Mouse (Mus musculus): ENCODE results near the gene Zfp592. TPM values are rescaled to one million over a fixed set of nuclear protein-coding genes. Genes with fewer than 3 reads are reported as not detected.

Gene Zfp592
- polyA plus RNA-seq, 1 experiment from 2014 or later: 13.4 TPM

DNA sequence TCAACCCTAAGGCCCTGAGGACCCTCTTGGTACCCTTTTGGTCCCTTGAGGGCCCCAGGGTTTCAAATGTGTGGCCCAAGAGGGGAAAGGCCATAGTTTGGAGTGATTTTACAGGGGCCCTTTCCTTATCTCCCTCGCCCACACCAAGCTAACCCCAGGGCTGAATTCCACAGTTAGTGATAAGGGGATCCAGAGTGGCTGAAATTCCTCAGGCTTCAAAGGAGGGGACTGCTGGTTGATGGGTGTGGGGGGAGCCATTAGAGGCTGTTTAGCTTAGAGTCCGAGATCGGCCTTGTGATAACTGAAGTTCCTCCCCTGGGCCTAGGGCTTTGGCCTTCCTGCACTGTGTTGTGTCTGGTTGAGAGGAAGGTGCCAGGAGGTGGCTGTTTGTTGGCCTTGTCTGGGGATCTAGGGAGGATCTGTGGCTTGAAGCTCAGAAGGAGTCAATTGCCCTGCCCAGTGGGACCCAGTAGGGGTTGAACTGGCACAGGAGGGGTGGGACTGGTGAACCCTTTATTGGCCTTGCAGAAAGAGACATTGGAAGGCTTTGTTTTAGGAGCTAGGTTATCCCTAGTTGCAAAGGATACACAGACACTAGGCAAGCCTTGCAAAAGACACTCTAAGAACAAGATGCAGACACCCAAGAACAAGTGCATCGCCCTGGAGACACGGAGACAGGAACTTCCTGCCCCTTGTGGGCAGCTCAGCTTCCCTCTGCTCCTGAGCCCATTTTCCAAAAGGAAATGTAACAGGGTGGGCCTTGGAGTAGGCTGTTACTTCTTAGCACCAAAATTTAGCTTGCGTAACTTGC lies 64.6 kb downstream of the Zfp592 start:
- Histone ChIP-seq H3K9ac (ENCODE audit: low read depth, low read length) (peak overlapping the region; percentile 80), H3K4me1 (ENCODE audit: control insufficient read depth, insufficient read depth, low read length) (peaks cover 44% of the 10 kb centered on the region), H3K36me3 (ENCODE audit: control insufficient read depth, insufficient read depth, low read length) (0 out of 2 replicates have a peak, but pooled peaks cover 3% of the 10 kb centered on the region), H3K4me3 (ENCODE audit: low read depth, low read length) (peak overlapping the region; percentile 50), H3K9me3 (replicated peaks; ENCODE audit: control insufficient read depth, low read length) (no peaks in the 10 kb centered on the region), H3K4me2 (peak overlapping the region; percentile 66), H3K27me3 (ENCODE audit: control insufficient read depth, insufficient read depth, low read length) (no peaks in the 10 kb centered on the region), H3K27ac (ENCODE audit: low read depth, low read length) (peak overlapping the region; percentile 98)
- WGBS (ENCODE audit: insufficient replicate concordance): 18% methylated on average over 6 of the region's 6 CpGs
- ATAC-seq (replicated peaks; ENCODE audit: insufficient number of reproducible peaks, low FRiP score, low TSS enrichment): peak; percentile 74

GRCm38 (mm10) chr7:81058712-81059154 lies 65.3 kb downstream of the Zfp592 start:
- 19% methylated on average over 9 of the region's 9 CpGs for WGBS (ENCODE audit: insufficient replicate concordance)
- Histone ChIP-seq H3K4me3 (ENCODE audit: low read depth, low read length) (peak overlapping the region; percentile 50), H3K36me3 (ENCODE audit: control insufficient read depth, insufficient read depth, low read length) (0 out of 2 replicates have a peak, but pooled peaks cover 3% of the 10 kb centered on the region), H3K9ac (ENCODE audit: low read depth, low read length) (peak overlapping the region; percentile 80), H3K9me3 (replicated peaks; ENCODE audit: control insufficient read depth, low read length) (no peaks in the 10 kb centered on the region), H3K4me1 (ENCODE audit: control insufficient read depth, insufficient read depth, low read length) (peaks cover 44% of the 10 kb centered on the region), H3K27ac (ENCODE audit: low read depth, low read length) (peak overlapping the region; percentile 98), H3K4me2 (peak overlapping the region; percentile 66), H3K27me3 (ENCODE audit: control insufficient read depth, insufficient read depth, low read length) (no peaks in the 10 kb centered on the region)
- no peak for ATAC-seq (replicated peaks; ENCODE audit: insufficient number of reproducible peaks, low FRiP score, low TSS enrichment)

GRCm38 (mm10) chr7:81059388-81059787 lies 65.9 kb downstream of the Zfp592 start:
- H3K27me3 ChIP-seq (ENCODE audit: control insufficient read depth, insufficient read depth, low read length): no peaks in the 10 kb centered on the region
- peak overlapping the region; percentile 50 for H3K4me3 ChIP-seq (ENCODE audit: low read depth, low read length)
- peak overlapping the region; percentile 98 for H3K27ac ChIP-seq (ENCODE audit: low read depth, low read length)
- 0 out of 2 replicates have a peak, but pooled peaks have one; percentile 15 for ATAC-seq (replicated peaks; ENCODE audit: insufficient number of reproducible peaks, low FRiP score, low TSS enrichment)
- peak overlapping the region; percentile 66 for H3K4me2 ChIP-seq
- peak overlapping the region; percentile 80; the same call in 1 of the 2 replicates for H3K9ac ChIP-seq (ENCODE audit: low read depth, low read length)
- 28% methylated on average over 5 of the region's 5 CpGs for WGBS (ENCODE audit: insufficient replicate concordance)
- H3K4me1 ChIP-seq (ENCODE audit: control insufficient read depth, insufficient read depth, low read length): peaks cover 44% of the 10 kb centered on the region
- no peaks in the 10 kb centered on the region for H3K9me3 ChIP-seq (replicated peaks; ENCODE audit: control insufficient read depth, low read length)
- H3K36me3 ChIP-seq (ENCODE audit: control insufficient read depth, insufficient read depth, low read length): peaks cover 7% of the 10 kb centered on the region

GRCm38 (mm10) chr7:81060908-81061307 lies 67.4 kb downstream of the Zfp592 start:
- no peak overlapping the region for H3K9ac ChIP-seq (ENCODE audit: low read depth, low read length)
- WGBS (ENCODE audit: insufficient replicate concordance): 80% methylated on average over 2 of the region's 2 CpGs

GRCm38 (mm10) chr7:81061936-81062335 lies 68.5 kb downstream of the Zfp592 start:
- Histone ChIP-seq H3K4me2 (no peak overlapping the region), H3K27ac (ENCODE audit: low read depth, low read length) (no peak overlapping the region), H3K9ac (ENCODE audit: low read depth, low read length) (no peak overlapping the region), H3K27me3 (ENCODE audit: control insufficient read depth, insufficient read depth, low read length) (no peaks in the 10 kb centered on the region), H3K9me3 (replicated peaks; ENCODE audit: control insufficient read depth, low read length) (no peaks in the 10 kb centered on the region), H3K4me1 (ENCODE audit: control insufficient read depth, insufficient read depth, low read length) (peaks cover 46% of the 10 kb centered on the region), H3K36me3 (ENCODE audit: control insufficient read depth, insufficient read depth, low read length) (peaks cover 7% of the 10 kb centered on the region), H3K4me3 (ENCODE audit: low read depth, low read length) (no peak overlapping the region)
- no peak for ATAC-seq (replicated peaks; ENCODE audit: insufficient number of reproducible peaks, low FRiP score, low TSS enrichment)
- 81% methylated on average over 11 of the region's 11 CpGs for WGBS (ENCODE audit: insufficient replicate concordance)

More at GRCm38 (mm10) chr7:81060908-81061307, 67.4 kb downstream of the Zfp592 start:
- Histone ChIP-seq H3K4me3 (ENCODE audit: low read depth, low read length) (no peak overlapping the region), H3K27me3 (ENCODE audit: control insufficient read depth, insufficient read depth, low read length) (no peaks in the 10 kb centered on the region), H3K4me1 (ENCODE audit: control insufficient read depth, insufficient read depth, low read length) (peaks cover 44% of the 10 kb centered on the region), H3K36me3 (ENCODE audit: control insufficient read depth, insufficient read depth, low read length) (peaks cover 7% of the 10 kb centered on the region), H3K4me2 (no peak overlapping the region), H3K9me3 (replicated peaks; ENCODE audit: control insufficient read depth, low read length) (no peaks in the 10 kb centered on the region), H3K27ac (ENCODE audit: low read depth, low read length) (no peak overlapping the region)
- no peak for ATAC-seq (replicated peaks; ENCODE audit: insufficient number of reproducible peaks, low FRiP score, low TSS enrichment)

DNA sequence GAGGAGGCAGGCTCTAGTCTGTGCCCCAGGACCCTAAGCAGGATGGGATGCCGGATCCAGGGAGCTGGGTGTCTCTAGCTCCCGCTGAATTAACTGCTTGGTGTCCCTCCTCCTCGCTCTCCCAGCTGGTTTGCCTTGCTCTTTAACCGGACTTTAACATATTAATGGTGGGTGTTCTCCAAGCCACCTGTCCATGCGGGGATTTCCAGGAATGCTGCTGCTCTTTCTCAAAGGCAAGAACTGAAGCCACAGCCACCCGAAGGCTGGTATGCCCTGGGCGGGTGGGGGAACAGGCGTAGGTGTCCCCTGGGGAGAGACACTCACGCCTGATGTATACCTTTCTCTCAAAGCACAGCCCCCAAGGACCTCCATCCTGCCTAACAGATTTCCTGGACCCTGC lies 69.9 kb downstream of the Zfp592 start:
- no peaks in the 10 kb centered on the region for H3K27me3 ChIP-seq (ENCODE audit: control insufficient read depth, insufficient read depth, low read length)
- H3K4me1 ChIP-seq (ENCODE audit: control insufficient read depth, insufficient read depth, low read length): peaks cover 32% of the 10 kb centered on the region
- no peaks in the 10 kb centered on the region for H3K9me3 ChIP-seq (replicated peaks; ENCODE audit: control insufficient read depth, low read length)
- peaks cover 7% of the 10 kb centered on the region for H3K36me3 ChIP-seq (ENCODE audit: control insufficient read depth, insufficient read depth, low read length)
- no peak for ATAC-seq (replicated peaks; ENCODE audit: insufficient number of reproducible peaks, low FRiP score, low TSS enrichment)
- no peak overlapping the region for H3K9ac ChIP-seq (ENCODE audit: low read depth, low read length)
- no peak overlapping the region for H3K27ac ChIP-seq (ENCODE audit: low read depth, low read length)
- H3K4me3 ChIP-seq (ENCODE audit: low read depth, low read length): no peak overlapping the region
- no peak overlapping the region for H3K4me2 ChIP-seq
- WGBS (ENCODE audit: insufficient replicate concordance): 72% methylated on average over 9 of the region's 9 CpGs

- no peak overlapping the region for H3K9ac ChIP-seq (ENCODE audit: low read depth, low read length)
- H3K27ac ChIP-seq (ENCODE audit: low read depth, low read length): 0 out of 2 replicates have a peak overlapping the region, but pooled peaks have one; percentile 29
- H3K4me2 ChIP-seq: no peak overlapping the region
- H3K9me3 ChIP-seq (replicated peaks; ENCODE audit: control insufficient read depth, low read length): no peaks in the 10 kb centered on the region
- H3K27me3 ChIP-seq (ENCODE audit: control insufficient read depth, insufficient read depth, low read length): no peaks in the 10 kb centered on the region
- peaks cover 7% of the 10 kb centered on the region for H3K36me3 ChIP-seq (ENCODE audit: control insufficient read depth, insufficient read depth, low read length)
- WGBS (ENCODE audit: insufficient replicate concordance): 22% methylated on average over 6 of the region's 6 CpGs
- no peak overlapping the region for H3K4me3 ChIP-seq (ENCODE audit: low read depth, low read length)
- ATAC-seq (replicated peaks; ENCODE audit: insufficient number of reproducible peaks, low FRiP score, low TSS enrichment): no peak
- peaks cover 17% of the 10 kb centered on the region for H3K4me1 ChIP-seq (ENCODE audit: control insufficient read depth, insufficient read depth, low read length)
These were observed 73.2 kb downstream of the Zfp592 start for GRCm38 (mm10) chr7:81066714-81067113.

DNA sequence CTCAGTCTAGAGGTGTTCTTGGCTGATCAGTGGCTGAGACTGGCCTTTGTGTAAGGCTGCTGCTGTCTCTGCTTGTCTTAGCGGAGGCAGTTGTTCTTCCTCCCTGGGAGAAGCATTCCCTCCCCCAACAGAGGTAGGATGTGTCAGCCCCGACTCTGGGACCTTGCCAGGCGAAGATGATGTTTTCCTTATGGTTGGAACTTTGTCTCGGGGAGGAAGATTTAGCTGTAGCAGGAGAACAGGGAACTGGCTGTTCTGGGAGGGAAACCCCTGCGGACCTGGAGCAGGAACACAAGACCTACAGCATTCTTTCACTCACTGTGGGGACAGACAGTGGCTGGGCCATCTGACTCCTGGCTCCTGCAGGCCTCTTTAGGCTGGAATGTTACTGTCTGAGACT lies 79.0 kb downstream of the Zfp592 start:
- H3K9ac ChIP-seq (ENCODE audit: low read depth, low read length): no peak overlapping the region
- no peak overlapping the region for H3K4me3 ChIP-seq (ENCODE audit: low read depth, low read length)
- H3K4me1 ChIP-seq (ENCODE audit: control insufficient read depth, insufficient read depth, low read length): peaks cover 41% of the 10 kb centered on the region
- 28% methylated on average over 5 of the region's 5 CpGs for WGBS (ENCODE audit: insufficient replicate concordance)
- H3K9me3 ChIP-seq (replicated peaks; ENCODE audit: control insufficient read depth, low read length): no peaks in the 10 kb centered on the region
- H3K4me2 ChIP-seq: no peak overlapping the region
- H3K27ac ChIP-seq (ENCODE audit: low read depth, low read length): peak overlapping the region; percentile 13
- peaks cover 15% of the 10 kb centered on the region for H3K36me3 ChIP-seq (ENCODE audit: control insufficient read depth, insufficient read depth, low read length)
- no peaks in the 10 kb centered on the region for H3K27me3 ChIP-seq (ENCODE audit: control insufficient read depth, insufficient read depth, low read length)
- ATAC-seq (replicated peaks; ENCODE audit: insufficient number of reproducible peaks, low FRiP score, low TSS enrichment): no peak
